Mouse (Mus musculus) megakaryocyte-erythroid progenitor cell, adult 5-6 weeks (primary cell): Measurements from ENCODE around the gene Slc2a4. TPM values are rescaled to one million over a fixed set of nuclear protein-coding genes. Genes with fewer than 3 reads are reported as not detected.
A peak's percentile ranks its signal among the peaks of the same experiment; 100 is the strongest.

ENCODE experiments used
- ATAC-seq: replicated peaks from 2 replicates; pipeline ENCODE4 v1.8.0; 2016; ENCODE audit warnings: mild to moderate bottlenecking, inconsistent platforms; ENCODE audit not compliant: severe bottlenecking, poor library complexity, low FRiP score, low TSS enrichment
- total RNA-seq, 2 experiments: library from RNA; stranded (forward) in 1 of 2; stranded (reverse) in 1 of 2; fragments of 200-1000, 215-1000 nt in 1 of 2; fragments of >200 nt in 1 of 2; fragmentation: Nextera tagmentation in 1 of 2; gene quantifications; 2 replicates each; pipeline ENCODE4 v1.2.3; 2014 to 2017

Gene Slc2a4
- total RNA-seq, 2 experiments from 2014 or later = 0.19 to 5.2 TPM

- ATAC-seq = no peak
Observed at GRCm38 (mm10) chr11:69976271-69976670, 28.3 kb upstream of the Slc2a4 start.

- no peak for ATAC-seq
Observed at GRCm38 (mm10) chr11:69974907-69975306, 26.9 kb upstream of the Slc2a4 start.

- no peak for ATAC-seq
Observed at GRCm38 (mm10) chr11:69970775-69971174, 22.8 kb upstream of the Slc2a4 start.

GRCm38 (mm10) chr11:69970222-69970621 lies 22.2 kb upstream of the Slc2a4 start:
- ATAC-seq = no peak

GRCm38 (mm10) chr11:69968793-69969192 lies 20.8 kb upstream of the Slc2a4 start:
- ATAC-seq = no peak

GRCm38 (mm10) chr11:69966860-69967517 lies 19.0 kb upstream of the Slc2a4 start:
- peak; percentile 19; the same call in 1 of the 2 replicates for ATAC-seq

GRCm38 (mm10) chr11:69966006-69966859 lies 18.2 kb upstream of the Slc2a4 start:
- ATAC-seq = peak; percentile 48; the same call in 1 of the 2 replicates

- ATAC-seq = no peak
Observed at GRCm38 (mm10) chr11:69965271-69966005, 17.4 kb upstream of the Slc2a4 start.

GRCm38 (mm10) chr11:69964650-69965270 lies 16.8 kb upstream of the Slc2a4 start, which contains the start of gene Cldn7:
Gene Cldn7 (plus strand): TSS chr11:69964779.
- no peak for ATAC-seq

- ATAC-seq = no peak
Observed at GRCm38 (mm10) chr11:69961841-69962240, 13.9 kb upstream of the Slc2a4 start.

GRCm38 (mm10) chr11:69960616-69961015 lies 12.6 kb upstream of the Slc2a4 start:
- no peak for ATAC-seq

- ATAC-seq = no peak
Observed at GRCm38 (mm10) chr11:69956218-69956617, 8.2 kb upstream of the Slc2a4 start.

- ATAC-seq = peak; percentile 44; the same call in 1 of the 2 replicates
Observed at GRCm38 (mm10) chr11:69955618-69956017, 7.6 kb upstream of the Slc2a4 start.

- ATAC-seq = no peak
Observed at GRCm38 (mm10) chr11:69953267-69953915, 5.4 kb upstream of the Slc2a4 start.

- ATAC-seq = no peak
Observed at GRCm38 (mm10) chr11:69952274-69952673, 4.3 kb upstream of the Slc2a4 start.

GRCm38 (mm10) chr11:69950807-69951459 lies 2.9 kb upstream of the Slc2a4 start:
- no peak for ATAC-seq

- peak; percentile 61 for ATAC-seq
Observed at GRCm38 (mm10) chr11:69948763-69949150, 769 bp upstream of the Slc2a4 start.

GRCm38 (mm10) chr11:69947337-69948065 lies 487 bp downstream of the Slc2a4 start:
- ATAC-seq = no peak
